Mouse (Mus musculus): Measurements from ENCODE around the gene Gm20388. TPM values are rescaled to one million over a fixed set of nuclear protein-coding genes. Genes with fewer than 3 reads are reported as not detected.

The Gm20388 gene
- total RNA-seq, 1 experiment from 2014 or later = 3.6 TPM

DNA sequence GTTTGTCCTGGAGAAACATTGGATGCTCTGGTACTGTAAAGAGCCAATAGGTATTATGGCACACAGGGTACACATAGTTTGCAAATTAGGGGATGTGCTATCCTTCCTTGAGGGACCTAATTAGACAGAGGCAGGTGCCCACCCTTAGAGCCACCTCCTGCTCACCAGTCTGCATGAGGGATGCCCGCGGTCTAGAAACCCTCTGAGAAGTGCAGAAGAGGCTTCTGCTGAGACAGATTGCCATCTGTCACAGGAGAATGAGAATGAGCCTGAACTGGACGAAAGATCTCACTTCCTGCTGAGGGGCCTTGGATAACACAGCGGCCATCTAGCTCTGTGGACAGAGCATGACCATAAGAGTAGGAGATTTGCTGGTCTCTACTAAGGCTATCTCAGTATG, 3002.2 kb downstream of the Gm20388 start:
- DNase-seq = no peak

DNA sequence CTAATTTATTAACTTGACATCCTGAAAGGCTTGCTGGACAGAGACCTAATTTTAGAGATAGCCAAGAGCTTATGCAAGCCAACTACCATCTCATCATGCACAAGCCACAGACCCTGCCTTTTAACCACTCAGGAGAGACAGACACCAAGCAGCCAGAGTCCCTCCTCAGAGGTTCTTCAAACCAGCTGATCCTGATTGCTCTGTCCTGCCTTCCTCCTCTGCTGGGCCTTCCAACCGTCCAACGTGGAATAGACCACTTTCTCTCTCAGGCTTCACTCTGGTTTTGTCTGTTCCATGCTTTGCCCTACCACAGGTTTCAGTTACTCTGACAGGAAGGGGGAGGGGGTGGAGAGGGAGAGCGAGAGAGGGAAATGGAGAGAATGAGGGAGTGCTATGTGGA, 3006.1 kb downstream of the Gm20388 start:
- no peak for DNase-seq

- no peak for DNase-seq
Observed at GRCm38 (mm10) chr8:122917531-122918392, 3007.1 kb downstream of the Gm20388 start.

DNA sequence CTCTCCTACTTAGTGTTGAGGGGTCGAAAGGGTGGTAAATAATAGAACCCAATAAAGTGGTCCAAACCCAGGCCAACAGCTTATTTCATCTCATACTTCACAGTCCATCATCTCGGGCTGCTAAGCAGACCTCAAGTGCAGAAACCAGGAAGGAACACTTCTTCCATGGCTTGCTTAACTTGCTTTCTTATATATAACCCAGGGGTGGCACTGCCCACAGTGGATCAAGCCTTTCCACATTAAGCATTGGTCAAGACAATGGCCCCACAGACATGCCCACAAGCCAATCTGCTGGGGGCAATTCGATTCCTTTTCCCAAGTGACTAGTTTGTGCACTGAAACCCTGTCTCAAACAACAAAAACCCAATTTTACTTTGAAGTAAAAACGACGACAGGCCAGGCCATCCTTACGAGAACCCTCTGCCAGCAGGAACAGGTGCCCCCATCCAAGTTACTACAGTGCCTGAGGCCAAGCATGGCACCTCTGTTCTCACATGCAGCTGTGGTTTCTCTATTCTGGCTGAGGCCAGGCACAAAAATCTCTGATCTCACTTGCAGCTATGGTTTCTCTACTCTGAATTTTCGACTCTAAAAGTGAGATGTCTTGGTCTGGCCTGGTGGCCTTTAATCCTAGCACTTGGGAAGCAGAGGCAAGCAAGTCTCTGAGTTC, 3007.9 kb downstream of the Gm20388 start:
- no peak for DNase-seq

DNA sequence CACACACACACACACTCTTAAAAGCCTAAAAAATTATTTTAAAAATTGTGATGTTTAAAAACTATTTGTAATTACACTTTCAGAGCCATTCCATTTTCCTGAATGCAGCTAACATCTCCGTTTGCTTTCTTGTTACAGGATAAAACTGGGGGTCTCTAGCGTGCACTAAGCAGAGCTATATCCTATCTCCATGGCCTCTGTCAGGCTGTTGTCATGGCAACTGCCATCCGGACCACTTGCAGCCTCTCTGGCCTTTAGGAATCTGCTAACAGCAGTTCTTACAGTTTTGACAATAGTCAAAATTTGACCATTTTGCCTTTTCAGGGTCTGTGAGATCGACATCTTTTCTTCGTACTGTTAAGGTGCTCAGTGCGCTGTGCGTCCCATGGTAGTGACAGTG, 3010.2 kb downstream of the Gm20388 start:
- DNase-seq = no peak

- DNase-seq = no peak
Observed at GRCm38 (mm10) chr8:122922945-122923344, 3012.3 kb downstream of the Gm20388 start.

DNA sequence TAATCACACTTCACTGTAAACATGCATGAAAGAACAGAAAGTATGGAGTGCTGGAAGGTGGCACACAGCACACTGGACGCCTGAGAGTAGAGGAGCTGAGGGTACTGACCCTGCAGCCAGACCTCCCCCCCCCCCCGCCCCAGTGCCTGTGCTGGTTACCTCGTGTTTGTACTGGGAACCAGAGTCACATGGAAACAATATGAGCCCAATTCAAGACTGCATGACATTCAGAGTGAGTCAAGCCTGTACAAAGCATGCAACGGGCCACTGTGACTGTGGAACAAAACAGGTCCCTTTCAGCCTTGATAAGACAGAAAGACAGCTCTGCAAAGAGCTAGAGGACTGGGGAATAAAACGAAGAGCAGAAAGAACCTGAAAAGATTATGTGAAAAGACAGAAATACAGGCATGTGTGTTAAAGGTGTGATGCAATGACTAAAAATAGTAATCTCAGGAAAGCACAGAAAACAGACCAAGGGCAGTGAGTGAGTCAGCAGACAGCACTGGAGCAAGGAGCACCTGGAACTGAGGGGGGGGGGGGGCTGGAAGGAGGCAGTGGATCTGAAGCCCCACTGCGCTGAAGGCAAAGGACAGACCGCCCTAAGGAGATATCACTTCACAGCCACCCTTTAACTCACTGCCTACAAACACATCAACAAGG, 3012.9 kb downstream of the Gm20388 start:
- DNase-seq = no peak

- DNase-seq = no peak
Observed at GRCm38 (mm10) chr8:122924091-122924490, 3013.4 kb downstream of the Gm20388 start.

GRCm38 (mm10) chr8:122925939-122926722, 3015.5 kb downstream of the Gm20388 start:
- no peak for DNase-seq

DNA sequence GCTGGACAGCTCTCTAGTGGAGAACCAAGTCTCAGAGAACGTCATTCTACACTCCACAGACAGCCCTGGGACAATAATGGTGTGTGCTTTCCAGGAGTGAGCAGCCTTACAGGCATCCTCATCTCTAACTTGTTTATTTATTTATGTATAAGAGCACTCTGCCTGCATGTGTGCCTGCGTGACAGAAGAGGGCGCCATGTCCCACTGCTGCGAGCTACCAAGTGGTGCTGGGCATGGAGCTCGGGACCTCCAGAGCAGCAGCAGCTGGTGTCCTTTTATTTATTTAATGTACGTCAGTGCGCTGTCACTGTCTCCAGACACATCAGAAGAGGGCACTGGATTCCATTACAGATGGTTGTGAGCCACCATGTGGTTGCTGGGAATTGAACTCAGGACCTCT, 3016.1 kb downstream of the Gm20388 start:
- DNase-seq = no peak

DNA sequence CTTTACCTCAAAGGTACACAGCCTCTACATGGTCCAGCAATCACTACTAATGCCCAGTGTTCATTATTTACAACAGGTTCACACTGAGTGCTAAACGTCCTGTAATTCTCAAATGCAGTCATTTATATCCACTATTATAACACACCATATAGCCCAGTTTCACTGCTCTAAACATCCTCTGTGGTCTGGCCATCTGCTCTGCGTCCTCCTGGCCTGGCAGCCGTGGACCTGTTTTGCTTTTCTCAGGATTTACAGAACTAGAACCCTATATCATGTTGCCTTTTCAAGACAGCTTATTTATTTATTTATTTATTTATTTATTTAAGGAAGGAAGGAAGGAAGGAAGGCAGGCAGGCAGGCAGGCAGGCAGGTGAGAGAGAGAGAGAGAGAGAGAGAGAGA, 3017.2 kb downstream of the Gm20388 start:
- no peak for DNase-seq

- no peak for DNase-seq
Observed at GRCm38 (mm10) chr8:122928631-122929224, 3018.1 kb downstream of the Gm20388 start.

DNA sequence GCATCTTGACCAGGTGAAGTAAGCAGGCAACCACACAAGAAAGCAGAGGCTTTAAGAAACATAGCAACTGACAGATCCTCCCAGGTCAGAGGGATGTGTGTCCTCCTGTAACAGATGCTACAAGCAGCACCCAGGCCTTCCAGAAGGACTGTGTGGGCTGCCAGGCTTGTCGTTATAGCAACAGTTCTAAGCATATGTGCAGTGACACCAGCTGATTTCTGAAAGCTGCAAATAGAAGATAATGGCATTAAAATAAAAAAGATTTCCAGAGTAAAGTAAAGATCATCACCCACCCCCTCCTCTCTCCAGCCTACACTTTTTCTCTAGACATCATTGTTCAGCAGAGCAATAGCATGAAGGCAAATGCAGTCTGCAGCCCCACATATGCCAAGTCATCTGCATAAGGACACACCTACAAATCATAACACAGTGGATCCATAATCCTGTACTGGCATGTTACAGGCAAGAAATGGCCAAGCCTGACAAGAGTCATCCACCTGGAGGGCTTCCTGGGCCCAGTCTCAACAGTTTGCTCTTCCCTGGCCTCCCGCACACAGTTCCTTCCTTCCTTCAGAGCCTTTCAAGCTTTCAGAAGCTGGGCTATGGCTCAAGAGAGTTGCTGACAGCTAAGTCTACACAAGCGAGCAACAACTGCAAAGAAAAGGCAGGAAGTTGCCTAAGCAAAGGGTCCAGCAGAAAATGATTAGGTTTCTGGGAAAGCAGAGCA, 3021.4 kb downstream of the Gm20388 start:
- DNase-seq = no peak

DNA sequence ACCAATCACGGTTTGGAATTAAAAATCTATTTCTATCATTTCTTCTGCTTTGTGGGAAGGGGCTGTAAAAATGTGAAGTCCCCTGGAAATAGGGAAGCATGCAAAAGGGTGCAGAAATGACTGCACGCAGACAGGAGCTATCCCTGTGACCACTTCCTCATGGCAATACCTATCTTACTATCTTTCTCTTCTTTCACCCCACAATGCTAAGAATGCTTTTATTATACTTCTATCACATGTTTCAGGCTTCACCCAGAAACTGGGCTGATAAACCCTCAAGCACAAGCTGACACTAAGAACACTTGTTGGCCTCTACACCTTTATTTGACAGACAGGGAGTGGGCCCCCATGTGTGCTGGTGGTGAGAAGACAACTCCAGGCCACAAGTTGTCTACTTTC, 3021.9 kb downstream of the Gm20388 start:
- no peak for DNase-seq

- no peak for DNase-seq
Observed at GRCm38 (mm10) chr8:122933973-122934372, 3023.3 kb downstream of the Gm20388 start.

GRCm38 (mm10) chr8:122935118-122935517, 3024.5 kb downstream of the Gm20388 start:
- DNase-seq = no peak

DNA sequence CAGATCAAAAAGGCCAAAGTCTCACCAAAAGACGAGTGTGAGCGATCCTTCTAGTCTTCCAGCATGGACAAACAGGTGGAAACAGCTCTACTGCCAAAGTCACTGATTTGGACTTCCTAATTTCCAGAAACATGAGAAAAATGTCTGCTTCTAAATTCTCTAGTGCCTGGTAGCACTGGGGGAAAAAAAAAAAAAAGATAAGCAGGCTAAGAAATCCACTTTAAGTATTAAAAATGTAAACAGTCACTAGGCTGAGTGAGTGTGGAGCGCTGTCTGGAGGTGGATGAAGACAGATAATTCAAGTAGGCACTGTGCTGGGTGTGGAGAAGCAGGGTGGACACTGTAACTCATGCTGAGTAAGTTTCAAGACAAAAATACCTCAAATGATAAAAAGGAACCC, 3025.3 kb downstream of the Gm20388 start:
- DNase-seq = no peak

DNA sequence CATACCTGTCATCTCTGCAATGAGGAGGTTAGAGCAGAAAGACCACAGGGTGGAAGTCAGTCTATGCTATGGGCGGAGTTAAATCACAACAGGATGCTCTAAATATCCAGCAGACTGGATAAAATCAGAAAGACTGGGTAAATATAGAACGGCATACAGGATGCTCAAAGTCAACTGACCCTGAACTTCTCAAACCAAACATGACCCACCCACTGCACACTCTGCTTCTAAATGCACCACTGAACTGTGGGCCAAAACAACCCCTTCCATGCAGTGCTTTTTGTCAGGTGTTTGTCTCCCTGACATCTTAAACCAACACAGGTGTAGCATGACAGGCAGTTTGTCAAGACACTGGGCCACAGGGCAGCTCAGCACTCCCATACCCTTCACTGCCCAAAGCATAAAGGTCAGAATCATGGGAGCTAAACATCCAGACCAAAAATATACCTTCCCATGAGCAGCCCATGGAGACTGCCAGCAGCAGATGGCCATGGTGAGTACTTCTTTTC, 3027.0 kb downstream of the Gm20388 start:
- no peak for DNase-seq

DNA sequence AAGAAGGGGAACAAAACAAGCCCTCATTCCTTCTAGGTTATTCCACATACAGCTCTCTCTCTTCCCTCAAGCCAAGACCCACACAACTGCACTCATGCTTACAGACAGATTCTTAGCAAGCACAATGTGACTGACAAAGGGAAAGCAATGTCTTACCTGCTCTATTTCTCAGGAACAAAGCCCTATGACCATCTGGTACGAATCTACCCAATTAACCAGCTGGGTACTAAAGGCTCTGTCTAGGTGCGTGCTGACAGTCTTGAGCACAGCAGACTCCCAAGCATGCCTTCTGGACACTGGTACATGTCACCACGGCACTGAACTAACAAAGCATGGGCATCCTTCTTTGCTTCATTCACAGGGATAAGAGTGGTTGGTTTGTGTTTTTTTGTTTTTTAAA, 3027.5 kb downstream of the Gm20388 start:
- DNase-seq = no peak

DNA sequence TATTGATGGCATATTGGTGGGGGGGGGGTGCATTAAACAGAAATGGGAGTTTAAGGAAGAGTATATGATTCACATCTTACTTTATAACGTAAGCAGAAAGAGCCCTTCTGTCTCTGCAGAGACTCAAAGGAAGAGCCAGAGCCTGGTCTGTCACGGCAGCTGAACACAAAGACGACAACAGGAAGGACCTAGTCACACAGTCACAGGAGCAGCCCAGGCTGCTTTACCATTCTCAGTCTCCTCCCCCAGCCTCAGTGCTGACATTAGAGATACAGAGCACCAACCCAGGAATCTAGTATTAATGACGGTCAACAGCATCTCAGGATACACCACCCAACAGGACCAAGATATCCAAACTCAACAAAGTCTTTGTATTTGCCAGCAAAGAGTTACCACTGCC, 3027.9 kb downstream of the Gm20388 start:
- DNase-seq = no peak
